Mouse (Mus musculus) CH12.LX (cell line): ENCODE measurements at regions not wholly inside any gene's neighbourhood (a gene's known extent, or its start where the extent isn't known, plus 50 kb on each side); places are given as distances from the start of the nearest gene placed in this dataset.

ENCODE experiments used
- BHLHE40 ChIP-seq: IDR thresholded peaks from 2 replicates; pipeline ENCODE4 v1.6.1; 2011; ENCODE audit warnings: mild to moderate bottlenecking, low read depth, low read length, improper control_type of control experiment
- CHD1 ChIP-seq: IDR thresholded peaks from 2 replicates; pipeline ENCODE4 v1.6.1; 2012; ENCODE audit warnings: low read depth, low read length, improper control_type of control experiment, inconsistent platforms
- CTCF ChIP-seq, 2 experiments: IDR thresholded peaks in 1 of 2; conservative IDR thresholded peaks in 1 of 2; 2 replicates each; pipeline ENCODE4 v1.5.1; 2011 to 2012; ENCODE audit warnings: low read depth in 2 of 2, low read length in 2 of 2, improper control_type of control experiment in 1 of 2, inconsistent platforms in 1 of 2, mild to moderate bottlenecking in 1 of 2, moderate library complexity in 1 of 2
- EP300 ChIP-seq: IDR thresholded peaks from 2 replicates; pipeline ENCODE4 v1.6.1; 2011; ENCODE audit warnings: low read length, improper control_type of control experiment
- HCFC1 ChIP-seq: IDR thresholded peaks from 2 replicates; pipeline ENCODE4 v1.6.1; 2012; ENCODE audit warnings: low read depth, mild to moderate bottlenecking, inconsistent platforms, low read length, improper control_type of control experiment
- IRF4 ChIP-seq: IDR thresholded peaks from 2 replicates; pipeline ENCODE4 v1.6.1; 2014; ENCODE audit warnings: low read depth, mild to moderate bottlenecking, inconsistent platforms, low read length, improper control_type of control experiment
- MAX ChIP-seq: IDR thresholded peaks from 2 replicates; pipeline ENCODE4 v1.6.1; 2011; ENCODE audit warnings: low read length, improper control_type of control experiment
- MEF2A ChIP-seq: IDR thresholded peaks from 2 replicates; pipeline ENCODE4 v1.6.1; 2014; ENCODE audit warnings: low read depth, mild to moderate bottlenecking, inconsistent platforms, low read length, improper control_type of control experiment, borderline replicate concordance
- MYC ChIP-seq: IDR thresholded peaks from 2 replicates; pipeline ENCODE4 v1.6.1; 2011; ENCODE audit warnings: low read depth, mild to moderate bottlenecking, improper control_type of control experiment, low read length
- PAX5 ChIP-seq: IDR thresholded peaks from 2 replicates; pipeline ENCODE4 v1.6.1; 2012; ENCODE audit warnings: low read length, inconsistent platforms, mixed read lengths
- RAD21 ChIP-seq: IDR thresholded peaks from 2 replicates; pipeline ENCODE4 v1.6.1; 2011; ENCODE audit warnings: low read depth, mild to moderate bottlenecking, low read length, improper control_type of control experiment, moderate library complexity
- ZC3H11A ChIP-seq: IDR thresholded peaks from 2 replicates; pipeline ENCODE4 v1.6.1; 2012; ENCODE audit warnings: low read depth, mild to moderate bottlenecking, inconsistent platforms, low read length, improper control_type of control experiment

DNA sequence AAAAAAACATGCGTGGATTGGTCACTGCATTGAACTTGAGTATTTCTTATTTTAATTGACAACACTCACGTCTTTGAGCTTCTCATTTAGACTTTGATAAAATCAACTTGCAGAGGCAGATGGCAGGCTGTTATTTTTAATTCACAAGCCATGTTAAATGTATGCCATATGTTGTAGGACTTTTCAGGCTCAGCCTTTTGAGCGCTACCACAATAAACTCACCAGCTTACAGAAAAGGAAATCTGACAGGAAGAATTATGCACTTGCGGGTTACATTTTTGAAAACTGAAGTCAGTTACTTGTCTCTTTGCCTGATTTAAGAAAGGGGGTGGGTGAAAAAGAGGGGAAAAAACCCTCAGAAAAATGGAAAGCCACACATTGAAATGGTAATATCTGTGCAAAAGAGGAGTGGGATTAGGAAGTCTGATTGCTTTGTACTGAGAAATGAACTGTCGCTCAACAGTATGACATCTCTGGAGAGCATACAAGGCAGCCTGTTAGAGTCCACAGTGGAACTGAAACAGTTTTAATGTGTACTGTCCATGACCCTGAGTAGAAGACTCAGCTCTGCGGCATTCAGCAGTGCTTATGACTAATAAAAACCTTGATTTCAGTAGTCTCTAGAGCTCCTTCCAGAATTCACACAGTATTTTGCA, 195.6 kb upstream of the Rorb start:
- no peak for TF ChIP-seq IRF4
- TF ChIP-seq MAX: no peak
- no peak for TF ChIP-seq MEF2A
- no peak for TF ChIP-seq EP300
- no peak for TF ChIP-seq CHD1
- no peak for TF ChIP-seq BHLHE40
- TF ChIP-seq CTCF (conservative IDR thresholded peaks at IDR 0.05 in 1 of 2, IDR thresholded peaks at IDR 0.05 in 1 of 2; ENCODE audit: low read depth in 2 of 2, low read length in 2 of 2): no peak
- no peak for TF ChIP-seq PAX5
- TF ChIP-seq ZC3H11A: no peak
- TF ChIP-seq HCFC1: no peak
- TF ChIP-seq MYC: no peak
- TF ChIP-seq RAD21: no peak
